Mouse (Mus musculus): ENCODE results near the gene Pparg. TPM values are rescaled to one million over a fixed set of nuclear protein-coding genes. Genes with fewer than 3 reads are reported as not detected.

Pparg gene
- polyA plus RNA-seq, 1 experiment from 2014 or later: not detected

GRCm38 (mm10) chr6:115333099-115333694, 27.6 kb upstream of the Pparg start:
- no peaks in the 10 kb centered on the region for H3K4me1 ChIP-seq
- no peaks in the 10 kb centered on the region for H3K9me3 ChIP-seq (replicated peaks)
- H3K27me3 ChIP-seq: no peaks in the 10 kb centered on the region
- no peak overlapping the region for H3K27ac ChIP-seq
- no peak overlapping the region for H3K9ac ChIP-seq
- no peak overlapping the region for H3K4me3 ChIP-seq
- H3K36me3 ChIP-seq (ENCODE audit: poor library complexity, severe bottlenecking): no peaks in the 10 kb centered on the region
- 44% methylated on average over 2 of the region's 2 CpGs for WGBS
- H3K4me2 ChIP-seq: no peak overlapping the region
- no peak for ATAC-seq

DNA sequence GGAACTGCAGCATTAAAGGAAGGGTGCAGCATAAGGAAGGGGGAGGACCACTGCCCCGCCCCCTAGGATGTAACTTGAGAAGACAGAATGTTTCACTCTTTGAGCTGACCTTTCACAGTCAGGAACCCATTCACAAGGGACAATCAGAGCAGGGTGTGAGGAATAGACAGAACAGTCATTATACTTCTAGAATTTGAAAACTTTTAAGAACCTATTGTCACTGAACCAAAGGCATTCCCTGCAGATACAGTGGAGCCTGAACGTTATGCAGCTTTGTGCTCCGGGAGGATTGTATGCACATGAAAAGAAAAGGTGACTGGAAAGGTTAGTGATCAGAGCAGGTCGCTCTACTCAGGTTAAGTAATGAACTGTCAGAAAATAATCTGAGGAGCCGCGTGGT, 25.2 kb upstream of the Pparg start:
- no peak overlapping the region for H3K27ac ChIP-seq
- no peak overlapping the region for H3K9ac ChIP-seq
- H3K4me2 ChIP-seq: no peak overlapping the region
- no peaks in the 10 kb centered on the region for H3K4me1 ChIP-seq
- no peaks in the 10 kb centered on the region for H3K9me3 ChIP-seq (replicated peaks)
- ATAC-seq: no peak
- H3K36me3 ChIP-seq (ENCODE audit: poor library complexity, severe bottlenecking): no peaks in the 10 kb centered on the region
- H3K27me3 ChIP-seq: no peaks in the 10 kb centered on the region
- WGBS: 43% methylated on average over 6 of the region's 6 CpGs
- no peak overlapping the region for H3K4me3 ChIP-seq

- Histone ChIP-seq H3K27me3 (no peaks in the 10 kb centered on the region), H3K4me3 (no peak overlapping the region), H3K36me3 (ENCODE audit: poor library complexity, severe bottlenecking) (no peaks in the 10 kb centered on the region), H3K9me3 (replicated peaks) (no peaks in the 10 kb centered on the region), H3K4me2 (no peak overlapping the region), H3K27ac (no peak overlapping the region), H3K9ac (no peak overlapping the region), H3K4me1 (no peaks in the 10 kb centered on the region)
- 93% methylated on average over 2 of the region's 2 CpGs for WGBS
- no peak for ATAC-seq
Measured at GRCm38 (mm10) chr6:115340084-115340483, 20.7 kb upstream of the Pparg start.

GRCm38 (mm10) chr6:115343096-115343495, 17.7 kb upstream of the Pparg start:
- 63% methylated on average over 4 of the region's 4 CpGs for WGBS
- Histone ChIP-seq H3K27me3 (no peaks in the 10 kb centered on the region), H3K9ac (no peak overlapping the region), H3K9me3 (replicated peaks) (no peaks in the 10 kb centered on the region), H3K27ac (no peak overlapping the region), H3K36me3 (ENCODE audit: poor library complexity, severe bottlenecking) (no peaks in the 10 kb centered on the region), H3K4me1 (no peaks in the 10 kb centered on the region), H3K4me2 (no peak overlapping the region), H3K4me3 (no peak overlapping the region)
- no peak for ATAC-seq

DNA sequence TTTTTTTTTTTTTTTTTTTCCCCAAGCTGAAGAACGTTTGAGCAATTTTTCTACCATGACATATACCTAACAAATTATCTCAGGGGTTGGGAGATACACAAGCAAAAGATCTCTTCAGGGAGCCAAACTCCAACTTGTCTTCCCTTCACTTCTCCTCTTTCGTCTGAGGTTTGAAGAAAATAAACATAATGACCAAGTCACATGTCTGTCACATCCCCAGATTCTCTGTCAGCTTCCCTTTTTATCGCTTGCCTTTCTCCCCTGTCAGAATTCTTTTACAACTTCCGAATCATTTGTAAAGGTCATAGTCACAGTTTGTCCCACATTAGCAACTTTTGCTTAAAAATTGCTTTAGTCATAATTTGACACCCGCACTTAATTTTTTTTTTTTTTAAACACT, 17.2 kb upstream of the Pparg start:
- Histone ChIP-seq H3K9ac (no peak overlapping the region), H3K36me3 (ENCODE audit: poor library complexity, severe bottlenecking) (no peaks in the 10 kb centered on the region), H3K4me3 (no peak overlapping the region), H3K4me2 (no peak overlapping the region), H3K4me1 (no peaks in the 10 kb centered on the region), H3K27ac (no peak overlapping the region), H3K9me3 (replicated peaks) (no peaks in the 10 kb centered on the region), H3K27me3 (no peaks in the 10 kb centered on the region)
- no peak for ATAC-seq
- 57% methylated on average over 5 of the region's 5 CpGs for WGBS

DNA sequence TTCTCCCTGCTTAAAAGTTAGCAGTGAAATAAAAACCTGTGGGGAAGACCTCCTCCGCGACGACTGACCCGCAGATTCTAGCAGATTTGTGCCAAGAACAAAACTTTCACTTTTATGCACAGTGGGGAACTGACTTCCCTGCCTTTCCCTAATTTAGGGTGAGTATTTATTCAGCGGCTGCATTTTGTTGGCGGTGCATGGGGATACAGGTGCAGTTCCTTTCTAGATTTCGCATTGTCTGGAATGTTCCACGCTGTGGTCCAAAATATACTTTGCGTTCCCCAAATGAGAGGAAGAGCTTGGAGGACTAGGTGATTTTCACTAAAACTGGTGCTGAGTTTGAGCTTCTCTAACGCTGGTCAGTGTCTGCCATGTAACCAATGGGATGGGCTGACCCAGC, 16.6 kb upstream of the Pparg start:
- no peaks in the 10 kb centered on the region for H3K36me3 ChIP-seq (ENCODE audit: poor library complexity, severe bottlenecking)
- no peaks in the 10 kb centered on the region for H3K4me1 ChIP-seq
- H3K27ac ChIP-seq: no peak overlapping the region
- ATAC-seq: no peak
- WGBS: 25% methylated on average over 10 of the region's 10 CpGs
- H3K4me2 ChIP-seq: no peak overlapping the region
- H3K9ac ChIP-seq: no peak overlapping the region
- H3K4me3 ChIP-seq: no peak overlapping the region
- no peaks in the 10 kb centered on the region for H3K27me3 ChIP-seq
- no peaks in the 10 kb centered on the region for H3K9me3 ChIP-seq (replicated peaks)

- H3K4me2 ChIP-seq: no peak overlapping the region
- no peaks in the 10 kb centered on the region for H3K36me3 ChIP-seq (ENCODE audit: poor library complexity, severe bottlenecking)
- ATAC-seq: no peak
- H3K4me1 ChIP-seq: no peaks in the 10 kb centered on the region
- H3K27me3 ChIP-seq: no peaks in the 10 kb centered on the region
- no peaks in the 10 kb centered on the region for H3K9me3 ChIP-seq (replicated peaks)
- no peak overlapping the region for H3K4me3 ChIP-seq
- no peak overlapping the region for H3K27ac ChIP-seq
- WGBS: 30% methylated on average over 11 of the region's 11 CpGs
- no peak overlapping the region for H3K9ac ChIP-seq
Measured at GRCm38 (mm10) chr6:115344513-115344912, 16.2 kb upstream of the Pparg start.

DNA sequence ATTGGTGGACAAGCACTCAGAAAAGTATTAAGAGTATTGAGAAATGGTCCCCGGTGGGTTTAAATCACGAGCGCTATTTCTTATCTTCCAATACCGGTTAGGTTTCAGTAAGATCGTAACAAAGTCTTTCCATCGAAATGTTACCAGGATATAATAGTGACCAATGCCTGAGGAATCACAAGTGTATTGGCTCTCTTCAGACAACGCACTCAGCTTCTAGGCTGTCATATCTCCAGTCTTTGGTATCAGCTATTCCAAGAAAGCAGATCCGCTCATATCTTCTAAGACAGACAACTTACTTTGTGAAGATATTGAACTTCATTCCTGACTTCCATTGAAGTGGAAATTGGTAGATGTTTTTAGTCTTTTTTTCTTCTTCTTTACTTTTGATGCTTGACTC, 15.7 kb upstream of the Pparg start:
- no peak overlapping the region for H3K9ac ChIP-seq
- no peaks in the 10 kb centered on the region for H3K27me3 ChIP-seq
- no peak for ATAC-seq

GRCm38 (mm10) chr6:115349641-115350464, 10.9 kb upstream of the Pparg start:
- Histone ChIP-seq H3K9ac (no peak overlapping the region), H3K9me3 (replicated peaks) (no peaks in the 10 kb centered on the region), H3K4me2 (no peak overlapping the region), H3K36me3 (ENCODE audit: poor library complexity, severe bottlenecking) (no peaks in the 10 kb centered on the region), H3K27ac (no peak overlapping the region), H3K27me3 (no peaks in the 10 kb centered on the region), H3K4me3 (no peak overlapping the region), H3K4me1 (no peaks in the 10 kb centered on the region)
- ATAC-seq: no peak
- WGBS: 80% methylated on average over 5 of the region's 5 CpGs

More for the DNA sequence above, 15.7 kb upstream of the Pparg start:
- Histone ChIP-seq H3K4me3 (no peak overlapping the region), H3K36me3 (ENCODE audit: poor library complexity, severe bottlenecking) (no peaks in the 10 kb centered on the region), H3K4me2 (no peak overlapping the region), H3K4me1 (no peaks in the 10 kb centered on the region), H3K27ac (no peak overlapping the region), H3K9me3 (replicated peaks) (no peaks in the 10 kb centered on the region)
- 94% methylated on average over 8 of the region's 8 CpGs for WGBS

DNA sequence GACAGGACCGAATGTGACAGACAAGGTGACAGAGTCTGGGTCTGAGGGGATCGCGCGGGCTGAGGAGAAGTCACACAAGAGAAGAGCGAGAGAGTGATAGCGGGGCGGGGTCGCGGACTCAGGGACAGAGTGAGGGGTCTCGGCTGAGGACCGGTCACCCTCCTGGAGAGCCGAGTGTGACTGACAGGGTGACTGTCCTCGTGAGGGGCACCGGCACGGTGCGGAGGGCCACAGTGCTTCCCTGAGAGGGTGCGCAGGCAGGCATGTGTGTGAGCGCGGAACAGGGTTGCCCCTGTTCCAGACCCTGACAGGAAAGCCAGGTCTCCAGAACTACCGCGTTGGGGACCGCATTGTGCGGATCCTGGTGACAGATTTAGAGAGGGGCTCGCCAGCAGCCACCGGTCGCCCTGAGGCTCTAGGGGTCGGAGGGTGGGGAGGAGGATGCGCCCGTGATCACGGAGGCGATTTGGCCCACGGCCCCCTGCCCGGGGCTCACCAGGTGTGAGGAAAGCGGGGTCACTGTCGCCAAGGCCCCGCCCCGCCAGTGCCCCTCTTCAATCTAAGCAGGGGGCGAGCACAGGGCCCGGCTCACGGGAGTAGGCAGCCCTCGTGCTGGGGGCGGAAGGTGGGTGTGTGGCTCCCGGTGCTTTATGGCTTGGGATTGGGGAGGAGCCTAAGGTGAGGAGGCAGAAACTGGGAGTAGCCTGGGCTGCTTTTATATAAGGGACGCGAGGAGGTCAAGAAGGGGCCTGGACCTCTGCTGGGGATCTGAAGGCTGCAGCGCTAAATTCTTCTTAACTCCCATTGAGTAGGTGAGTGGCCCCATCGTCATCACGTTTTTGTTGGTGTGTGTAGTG, 1.1 kb downstream of the Pparg start:
- Histone ChIP-seq H3K4me3 (peak overlapping the region; percentile 57), H3K9me3 (replicated peaks) (0 out of 2 replicates have a peak, but pooled peaks cover 6% of the 10 kb centered on the region), H3K4me2 (peak overlapping the region; percentile 98), H3K27ac (no peak overlapping the region), H3K4me1 (peaks cover 13% of the 10 kb centered on the region), H3K9ac (peak overlapping the region; percentile 64), H3K36me3 (ENCODE audit: poor library complexity, severe bottlenecking) (no peaks in the 10 kb centered on the region), H3K27me3 (peaks cover 38% of the 10 kb centered on the region)
- ATAC-seq: peak; percentile 75
- under 1% methylated on average over 48 of the region's 48 CpGs for WGBS

DNA sequence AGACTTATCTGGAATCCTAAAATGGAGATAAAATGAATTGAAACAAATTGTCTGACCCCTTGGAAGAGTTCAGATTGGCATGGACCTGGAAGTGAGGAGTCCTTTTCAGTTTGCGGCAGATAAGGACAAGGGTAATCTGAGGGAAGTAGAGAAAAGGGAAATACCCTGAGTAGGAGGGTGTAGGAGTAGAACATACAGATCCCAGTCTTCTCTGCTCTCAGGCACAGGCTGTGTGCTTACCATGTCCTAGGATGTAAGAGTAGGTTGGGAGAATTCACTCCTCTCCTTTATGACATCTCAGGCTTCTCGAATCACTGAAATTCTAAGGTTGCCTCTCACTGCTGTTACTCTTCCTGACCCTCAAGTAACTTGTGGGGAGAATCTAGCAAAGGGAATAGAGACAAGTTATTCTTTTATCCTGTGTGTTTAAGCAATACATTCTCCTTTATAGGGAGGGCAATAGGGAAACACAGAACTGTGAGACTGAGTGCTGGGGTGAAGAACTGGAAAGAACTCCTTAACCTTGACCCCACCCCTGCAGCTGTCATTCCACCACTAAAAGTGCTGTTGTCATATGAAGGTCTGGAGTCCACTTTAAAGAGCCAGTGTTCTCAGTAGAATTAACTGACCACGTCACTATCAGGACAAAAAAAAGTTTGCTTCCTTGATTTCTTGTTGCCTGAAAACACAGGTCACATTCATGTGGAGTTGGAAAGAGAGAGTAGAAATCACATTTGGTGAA, 6.3 kb downstream of the Pparg start:
- Histone ChIP-seq H3K4me2 (no peak overlapping the region), H3K9me3 (replicated peaks) (no peaks in the 10 kb centered on the region), H3K27me3 (peaks cover 13% of the 10 kb centered on the region), H3K36me3 (ENCODE audit: poor library complexity, severe bottlenecking) (no peaks in the 10 kb centered on the region), H3K4me1 (peaks cover under 1% of the 10 kb centered on the region), H3K27ac (no peak overlapping the region), H3K9ac (no peak overlapping the region), H3K4me3 (no peak overlapping the region)
- 88% methylated on average over 3 of the region's 3 CpGs for WGBS
- no peak for ATAC-seq
